Mouse (Mus musculus): ENCODE data around the gene Hnf1b.

GRCm38 (mm10) chr11:83933376-83933775 lies 83.5 kb downstream of the Hnf1b start:
- TF ChIP-seq EP300 (IDR thresholded peaks at IDR 0.05; ENCODE audit: low read depth) = no peak
- TF ChIP-seq CTCF (IDR thresholded peaks at IDR 0.05; ENCODE audit: low read depth) = no peak
